Mouse (Mus musculus) midbrain, embryonic 15.5 days (tissue): ENCODE data around the gene Lpxn. TPM values are rescaled to one million over a fixed set of nuclear protein-coding genes. Genes with fewer than 3 reads are reported as not detected.

ENCODE experiments used
- ATAC-seq: fragments of 200-750 bp; cut with Nextera tagmentation; replicated peaks from 2 replicates; pipeline ENCODE4 v1.8.0; 2017; ENCODE audit warnings: moderate TSS enrichment
- H3K27ac ChIP-seq: fragments of 300-500 bp; sonication (generic); 2 replicates; pipeline ENCODE4 v1.5.1; 2015; ENCODE audit warnings: mild to moderate bottlenecking, inconsistent platforms
- H3K27me3 ChIP-seq: fragments of 300-500 bp; sonication (generic); replicated peaks from 2 replicates; pipeline ENCODE4 v1.6.1; 2015; ENCODE audit warnings: inconsistent platforms
- H3K36me3 ChIP-seq: fragments of 300-500 bp; sonication (generic); replicated peaks from 2 replicates; pipeline ENCODE4 v1.6.1; 2015; ENCODE audit warnings: inconsistent platforms
- H3K4me1 ChIP-seq: fragments of 300-500 bp; sonication (generic); 2 replicates; pipeline ENCODE4 v1.6.1; 2015; ENCODE audit warnings: inconsistent platforms
- H3K4me2 ChIP-seq: fragments of 300-500 bp; sonication (generic); 2 replicates; pipeline ENCODE4 v1.6.1; 2015; ENCODE audit warnings: inconsistent platforms, mild to moderate bottlenecking, moderate library complexity
- H3K4me3 ChIP-seq: fragments of 300-500 bp; sonication (generic); 2 replicates; pipeline ENCODE4 v1.5.1; 2015; ENCODE audit warnings: mild to moderate bottlenecking, inconsistent platforms
- H3K9ac ChIP-seq: fragments of 300-500 bp; sonication (generic); 2 replicates; pipeline ENCODE4 v1.6.1; 2015; ENCODE audit warnings: mild to moderate bottlenecking, inconsistent platforms
- H3K9me3 ChIP-seq: fragments of 300-500 bp; sonication (generic); 2 replicates; pipeline ENCODE4 v1.6.1; 2016; ENCODE audit warnings: inconsistent platforms
- WGBS: fragments of 180-500 bp; shearing (Covaris S2); methylation state at CpG from one replicate; pipeline ENCODE4 v1.1.7; 2015; ENCODE audit warnings: mixed read lengths; 5-methylcytosine and 5-hydroxymethylcytosine counted together
- polyA plus RNA-seq: library from polyadenylated mRNA; unstranded; fragments of >200 nt; fragmentation: Nextera tagmentation; extraction: Ambion mirVana; gene quantifications from 2 replicates; pipeline ENCODE4 v1.2.1, GENCODE M21; 2015

Gene Lpxn
- polyA plus RNA-seq, 1 experiment from 2014 or later = 1.0 TPM

DNA sequence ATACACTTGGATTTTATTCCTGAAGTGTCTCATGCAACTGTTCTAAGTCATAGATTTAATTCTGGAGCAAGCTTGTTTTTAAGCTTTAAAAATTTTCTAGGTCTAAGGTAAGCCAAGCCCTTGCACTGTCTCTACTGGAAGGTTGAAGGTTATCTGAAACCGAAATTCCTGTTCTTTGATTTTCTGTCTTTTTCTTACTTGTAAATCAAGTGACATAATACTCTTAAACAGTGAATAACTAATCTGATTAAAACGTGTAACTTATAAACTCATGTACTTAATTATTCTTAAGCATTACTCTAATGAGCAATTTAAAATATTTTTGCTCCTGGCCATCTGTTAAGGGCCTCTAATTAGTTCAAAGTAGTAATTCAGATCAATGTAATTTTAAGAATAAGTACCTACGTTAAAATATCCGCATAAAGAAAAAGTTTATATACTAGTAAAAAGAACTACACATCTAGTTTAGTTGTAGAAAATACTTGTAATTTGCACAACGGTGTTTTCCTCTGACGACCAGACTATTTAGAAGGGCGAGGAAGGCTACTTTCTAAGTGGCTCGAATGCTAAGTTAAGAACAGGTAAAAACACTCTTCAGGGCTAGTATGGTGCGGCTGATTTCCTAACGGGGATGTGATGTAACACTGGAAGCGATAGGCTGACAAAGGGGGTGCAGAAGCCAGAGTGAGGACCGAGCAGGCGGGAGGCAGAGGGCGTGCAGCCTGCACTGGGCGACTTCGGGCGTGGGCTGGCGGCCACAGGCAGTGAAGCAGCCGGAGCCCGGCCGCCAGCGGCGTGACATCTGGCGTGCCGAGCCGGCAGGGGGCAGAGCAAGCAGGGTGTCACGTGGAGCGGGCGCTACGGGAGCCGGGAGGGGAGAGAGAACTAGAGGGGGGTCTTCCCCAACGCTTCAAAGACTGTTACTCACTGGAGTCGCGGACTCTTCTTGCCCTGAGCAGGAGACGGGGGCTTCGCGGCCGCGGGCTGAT lies 1.6 kb upstream of the Lpxn start:
- Histone ChIP-seq H3K9me3 (no peaks in the 10 kb centered on the region), H3K27me3 (no peaks in the 10 kb centered on the region), H3K4me2 (peak overlapping the region; percentile 59), H3K36me3 (no peaks in the 10 kb centered on the region), H3K27ac (peak overlapping the region; percentile 99), H3K9ac (peak overlapping the region; percentile 90), H3K4me3 (peak overlapping the region; percentile 98), H3K4me1 (peaks cover 28% of the 10 kb centered on the region)
- 1% methylated on average over 36 of the region's 39 CpGs for WGBS
- ATAC-seq = peak; percentile 64

DNA sequence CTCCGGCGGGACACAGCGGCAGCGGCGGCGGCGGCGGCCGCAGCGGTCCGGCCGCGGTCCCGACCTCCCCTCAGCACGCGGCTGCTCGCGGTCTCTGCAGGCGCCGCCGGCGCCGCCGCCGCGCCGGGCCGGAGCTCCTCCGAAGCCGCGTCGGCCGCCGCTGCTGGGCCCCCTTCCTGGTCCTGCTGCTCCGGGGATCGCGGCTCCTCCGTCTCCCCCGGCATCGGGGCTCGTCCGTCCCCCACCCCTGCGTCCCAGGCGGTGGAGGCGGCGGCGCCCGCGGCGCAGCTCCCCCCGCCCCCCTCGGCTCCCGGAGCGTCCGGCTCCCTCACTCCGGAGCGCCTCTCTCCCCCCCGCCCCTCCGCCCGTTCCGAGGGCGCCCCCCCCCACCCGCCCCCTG lies 883 bp upstream of the Lpxn start:
- H3K4me3 ChIP-seq = peak overlapping the region; percentile 98
- under 1% methylated on average over 53 of the region's 63 CpGs for WGBS
- H3K27me3 ChIP-seq = no peaks in the 10 kb centered on the region
- peaks cover 28% of the 10 kb centered on the region for H3K4me1 ChIP-seq
- peak overlapping the region; percentile 99 for H3K27ac ChIP-seq
- H3K9me3 ChIP-seq = no peaks in the 10 kb centered on the region
- peak; percentile 51 for ATAC-seq
- no peaks in the 10 kb centered on the region for H3K36me3 ChIP-seq
- H3K4me2 ChIP-seq = peak overlapping the region; percentile 59
- peak overlapping the region; percentile 90 for H3K9ac ChIP-seq

DNA sequence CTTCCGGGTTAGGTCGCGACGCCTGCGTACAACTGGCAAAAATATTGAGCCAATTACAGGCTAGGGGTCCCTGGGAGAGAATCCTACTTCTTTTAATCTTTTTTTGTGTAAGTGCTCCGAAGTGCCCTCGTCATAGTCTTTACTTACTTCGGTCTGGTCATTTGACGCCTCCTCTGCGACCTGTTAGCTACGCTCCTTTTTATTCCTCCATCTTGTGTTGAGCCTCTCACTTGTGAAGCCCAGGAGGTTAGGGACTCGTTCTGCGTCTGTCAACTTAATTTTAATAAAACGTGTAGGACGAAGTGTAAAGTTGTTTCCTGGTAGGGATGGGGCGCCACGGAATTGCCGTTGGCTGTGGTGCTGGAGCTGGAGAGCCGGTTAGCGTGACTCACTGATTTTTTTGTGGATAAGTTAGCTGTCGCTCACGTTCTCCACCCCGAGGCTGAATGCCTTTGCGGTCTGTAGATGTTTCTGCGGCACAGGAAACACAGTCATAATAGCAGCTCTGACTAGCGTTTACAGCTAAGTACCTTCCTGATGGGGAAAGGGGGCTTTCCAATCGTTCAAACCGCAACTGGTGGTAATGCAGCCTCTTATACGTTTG lies 437 bp downstream of the Lpxn start:
- under 1% methylated on average over 29 of the region's 29 CpGs for WGBS
- H3K9me3 ChIP-seq = no peaks in the 10 kb centered on the region

DNA sequence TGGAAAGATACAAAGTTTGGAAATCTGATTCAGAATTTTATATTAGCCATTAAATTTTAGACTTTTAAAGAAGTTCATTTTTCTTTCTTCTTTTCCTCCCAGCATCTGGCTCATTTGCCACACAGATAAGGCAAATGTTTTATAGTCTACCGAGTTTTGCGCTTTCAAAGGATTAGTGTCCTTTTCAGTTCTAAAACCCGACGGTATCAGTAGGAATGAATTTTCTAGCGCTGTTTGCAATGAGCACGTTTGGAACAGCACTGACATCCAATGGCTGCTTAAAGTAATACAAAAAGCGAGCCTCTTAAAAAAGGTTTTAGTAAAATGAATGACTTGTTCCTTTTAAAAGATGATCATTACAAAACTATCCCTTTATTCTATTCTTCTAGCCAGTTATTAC lies 1.1 kb downstream of the Lpxn start:
- Histone ChIP-seq H3K4me3 (peak overlapping the region; percentile 98), H3K36me3 (no peaks in the 10 kb centered on the region), H3K27me3 (no peaks in the 10 kb centered on the region), H3K9ac (peak overlapping the region; percentile 50), H3K4me1 (peaks cover 20% of the 10 kb centered on the region), H3K9me3 (no peaks in the 10 kb centered on the region), H3K4me2 (peak overlapping the region; percentile 76), H3K27ac (peak overlapping the region; percentile 99)
- no peak for ATAC-seq
- WGBS = under 1% methylated on average over 7 of the region's 7 CpGs

More for the DNA sequence above, 437 bp downstream of the Lpxn start:
- Histone ChIP-seq H3K27me3 (no peaks in the 10 kb centered on the region), H3K36me3 (no peaks in the 10 kb centered on the region), H3K9ac (peak overlapping the region; percentile 50), H3K27ac (peak overlapping the region; percentile 99), H3K4me1 (peaks cover 24% of the 10 kb centered on the region), H3K4me3 (peak overlapping the region; percentile 98), H3K4me2 (peak overlapping the region; percentile 76)
- no peak for ATAC-seq

DNA sequence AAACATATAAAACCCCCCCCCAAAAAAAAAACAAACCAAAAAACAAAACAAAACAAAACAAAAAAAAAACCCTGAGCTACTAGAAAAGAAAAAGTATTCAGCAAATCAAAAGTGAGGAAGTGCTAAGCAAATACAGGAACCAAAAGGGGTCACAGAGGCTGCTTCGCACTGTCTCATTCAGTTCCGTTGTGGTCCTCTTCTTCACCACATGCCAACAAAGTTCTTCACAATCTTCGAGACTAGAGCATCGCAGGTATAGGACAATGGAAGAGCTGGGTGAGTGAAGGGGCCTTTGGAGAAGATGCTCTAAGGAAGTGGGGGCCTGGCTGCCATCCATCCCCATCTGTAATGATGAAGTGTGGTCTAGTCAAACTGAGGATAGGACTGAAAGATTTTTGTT lies 2.4 kb downstream of the Lpxn start:
- Histone ChIP-seq H3K27me3 (no peaks in the 10 kb centered on the region), H3K27ac (no peak overlapping the region), H3K36me3 (no peaks in the 10 kb centered on the region), H3K9ac (no peak overlapping the region), H3K4me2 (no peak overlapping the region), H3K4me3 (no peak overlapping the region), H3K9me3 (no peaks in the 10 kb centered on the region), H3K4me1 (peaks cover 14% of the 10 kb centered on the region)
- ATAC-seq = no peak
- 78% methylated on average over 4 of the region's 4 CpGs for WGBS

DNA sequence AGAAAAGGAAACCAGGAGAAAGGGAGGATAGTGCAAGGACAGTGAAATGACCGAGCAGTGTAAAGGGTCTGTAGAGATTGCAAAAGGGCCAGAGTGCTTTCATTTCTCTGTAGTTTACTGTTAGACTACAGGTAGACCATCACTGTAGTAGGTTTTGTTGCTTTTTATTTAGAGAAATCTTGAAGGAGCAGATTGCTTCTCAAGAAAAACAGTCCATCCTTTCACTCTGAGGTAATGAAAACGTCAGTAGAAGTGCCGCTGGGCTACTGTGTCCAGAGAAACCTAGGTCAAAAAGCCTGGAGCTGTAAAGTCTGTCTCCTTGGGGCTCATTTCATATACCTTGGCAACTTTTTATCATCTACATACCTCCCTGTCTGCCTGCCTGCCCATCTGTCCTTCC lies 3.1 kb downstream of the Lpxn start:
- Histone ChIP-seq H3K4me1 (peaks cover 9% of the 10 kb centered on the region; the same call in 1 of the 2 replicates), H3K36me3 (no peaks in the 10 kb centered on the region)
- no peak for ATAC-seq

DNA sequence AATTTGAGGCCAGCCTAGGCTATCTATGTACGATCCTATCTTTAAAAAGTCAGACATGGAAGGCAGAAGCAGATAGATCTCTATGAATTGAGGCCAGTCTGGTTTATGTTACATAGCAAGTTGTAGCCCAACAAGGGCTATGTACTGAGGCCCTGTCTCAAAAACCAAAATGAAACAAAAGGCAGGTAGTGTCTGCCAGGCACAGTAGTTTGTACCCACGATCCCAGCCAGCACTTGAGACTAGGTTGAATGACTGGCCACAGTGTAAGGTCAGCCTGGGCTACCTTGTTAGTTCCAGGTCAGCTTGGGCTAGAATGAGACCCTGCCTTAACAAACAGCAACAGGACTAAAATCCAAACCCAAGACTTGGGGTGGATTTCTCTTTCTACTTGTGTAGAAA lies 4.6 kb downstream of the Lpxn start:
- Histone ChIP-seq H3K9me3 (no peaks in the 10 kb centered on the region), H3K4me1 (peaks cover 9% of the 10 kb centered on the region; the same call in 1 of the 2 replicates), H3K36me3 (no peaks in the 10 kb centered on the region), H3K27ac (no peak overlapping the region), H3K27me3 (no peaks in the 10 kb centered on the region), H3K4me3 (no peak overlapping the region), H3K9ac (no peak overlapping the region), H3K4me2 (no peak overlapping the region)
- 81% methylated on average over 2 of the region's 2 CpGs for WGBS
- ATAC-seq = no peak

More for the DNA sequence above, 3.1 kb downstream of the Lpxn start:
- H3K9ac ChIP-seq = no peak overlapping the region
- no peak overlapping the region for H3K4me2 ChIP-seq
- H3K4me3 ChIP-seq = no peak overlapping the region
- no peaks in the 10 kb centered on the region for H3K27me3 ChIP-seq
- H3K9me3 ChIP-seq = no peaks in the 10 kb centered on the region
- no peak overlapping the region for H3K27ac ChIP-seq
- WGBS = 95% methylated on average over 3 of the region's 3 CpGs

DNA sequence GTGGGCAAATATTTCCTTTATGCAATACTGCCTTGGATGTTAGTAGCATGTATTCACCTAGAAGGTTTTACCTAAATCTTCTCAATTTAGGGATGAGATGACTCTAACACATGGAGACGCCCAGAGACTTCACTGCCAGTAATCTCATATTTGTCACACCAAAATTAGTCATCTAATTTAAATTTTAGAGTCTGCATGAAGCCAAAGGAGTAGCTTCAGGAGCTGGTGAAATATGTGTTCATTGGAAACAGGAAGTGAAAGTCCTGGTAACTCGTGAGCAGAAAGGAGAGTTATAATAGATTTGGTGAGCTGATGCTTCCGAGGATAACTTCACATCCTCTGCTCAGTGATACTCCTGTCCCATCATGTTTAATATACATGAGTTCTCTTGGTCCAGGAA lies 5.1 kb downstream of the Lpxn start:
- Histone ChIP-seq H3K4me2 (no peak overlapping the region), H3K27ac (no peak overlapping the region), H3K36me3 (no peaks in the 10 kb centered on the region), H3K4me3 (no peak overlapping the region), H3K9me3 (no peaks in the 10 kb centered on the region), H3K4me1 (peaks cover 9% of the 10 kb centered on the region; the same call in 1 of the 2 replicates), H3K9ac (no peak overlapping the region), H3K27me3 (no peaks in the 10 kb centered on the region)
- 81% methylated on average over 3 of the region's 3 CpGs for WGBS
- no peak for ATAC-seq

DNA sequence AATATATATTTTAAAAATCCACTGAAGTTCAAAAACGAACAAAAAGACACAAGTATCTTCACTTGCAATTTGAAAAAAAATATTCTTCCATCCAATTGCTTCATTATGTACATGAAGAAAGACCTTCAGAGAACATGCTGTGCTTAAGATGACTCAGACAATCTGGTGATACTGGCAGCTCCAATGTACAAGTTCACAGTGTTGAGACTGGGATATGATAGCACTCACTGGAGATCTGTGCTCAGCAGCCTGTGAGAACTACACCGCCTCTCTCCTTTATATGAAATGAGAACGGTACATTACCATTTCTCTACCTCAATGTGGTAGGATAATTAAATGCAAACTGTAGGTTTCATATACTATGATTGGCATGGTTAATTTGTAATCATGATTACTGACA lies 6.8 kb downstream of the Lpxn start:
- Histone ChIP-seq H3K9me3 (no peaks in the 10 kb centered on the region), H3K4me2 (no peak overlapping the region), H3K9ac (no peak overlapping the region), H3K27ac (no peak overlapping the region), H3K4me3 (no peak overlapping the region), H3K36me3 (no peaks in the 10 kb centered on the region), H3K4me1 (no peaks in the 10 kb centered on the region), H3K27me3 (no peaks in the 10 kb centered on the region)
- ATAC-seq = no peak
- 80% methylated on average over 3 of the region's 3 CpGs for WGBS

DNA sequence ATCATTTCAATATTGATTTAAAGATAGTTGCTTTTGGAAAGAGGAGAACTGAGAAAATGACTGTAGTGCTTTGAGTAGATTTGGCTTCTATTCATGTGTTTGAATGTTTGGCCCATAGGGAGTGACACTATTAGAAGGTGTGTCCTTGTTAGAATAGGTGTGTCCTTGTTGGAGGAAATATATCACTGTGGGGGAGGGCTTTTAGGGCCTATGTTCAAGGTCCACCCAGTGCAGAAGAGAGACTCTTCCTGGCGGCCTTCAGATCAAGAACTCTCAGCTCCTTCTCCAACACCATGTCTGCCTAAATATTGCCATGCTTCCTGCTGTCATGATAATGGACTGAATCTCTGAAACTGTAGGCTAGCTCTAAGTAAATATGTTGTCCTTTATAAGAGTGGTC lies 8.2 kb downstream of the Lpxn start:
- Histone ChIP-seq H3K4me2 (no peak overlapping the region), H3K9ac (no peak overlapping the region), H3K36me3 (no peaks in the 10 kb centered on the region), H3K4me3 (no peak overlapping the region), H3K27me3 (no peaks in the 10 kb centered on the region), H3K27ac (no peak overlapping the region), H3K9me3 (no peaks in the 10 kb centered on the region), H3K4me1 (no peaks in the 10 kb centered on the region)
- ATAC-seq = no peak
- WGBS = 91% methylated on average over 1 of the region's 1 CpGs

DNA sequence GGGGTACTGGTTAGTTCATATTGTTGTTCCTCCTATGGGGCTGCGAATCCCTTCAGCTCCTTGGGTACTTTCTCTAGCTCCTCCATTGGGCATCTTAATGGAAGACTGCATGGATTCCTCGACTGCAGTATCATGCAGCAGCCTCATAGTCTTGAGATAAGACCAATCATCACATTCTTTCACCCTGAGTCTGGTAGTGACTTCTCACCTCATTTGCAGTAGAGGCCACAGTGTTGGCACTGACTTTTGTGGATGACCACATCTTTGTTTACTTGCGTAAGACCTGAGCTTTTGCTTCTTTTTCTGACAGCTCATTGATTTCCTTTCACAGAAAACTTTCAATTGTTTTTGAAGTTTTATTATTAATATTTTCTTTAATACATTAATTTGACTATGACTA lies 9.7 kb downstream of the Lpxn start:
- no peaks in the 10 kb centered on the region for H3K27me3 ChIP-seq
- H3K27ac ChIP-seq = no peak overlapping the region
- no peak overlapping the region for H3K4me3 ChIP-seq
- no peak overlapping the region for H3K9ac ChIP-seq
- H3K4me1 ChIP-seq = no peaks in the 10 kb centered on the region
- no peaks in the 10 kb centered on the region for H3K36me3 ChIP-seq
- no peaks in the 10 kb centered on the region for H3K9me3 ChIP-seq
- 86% methylated on average over 3 of the region's 3 CpGs for WGBS
- ATAC-seq = no peak
- no peak overlapping the region for H3K4me2 ChIP-seq

DNA sequence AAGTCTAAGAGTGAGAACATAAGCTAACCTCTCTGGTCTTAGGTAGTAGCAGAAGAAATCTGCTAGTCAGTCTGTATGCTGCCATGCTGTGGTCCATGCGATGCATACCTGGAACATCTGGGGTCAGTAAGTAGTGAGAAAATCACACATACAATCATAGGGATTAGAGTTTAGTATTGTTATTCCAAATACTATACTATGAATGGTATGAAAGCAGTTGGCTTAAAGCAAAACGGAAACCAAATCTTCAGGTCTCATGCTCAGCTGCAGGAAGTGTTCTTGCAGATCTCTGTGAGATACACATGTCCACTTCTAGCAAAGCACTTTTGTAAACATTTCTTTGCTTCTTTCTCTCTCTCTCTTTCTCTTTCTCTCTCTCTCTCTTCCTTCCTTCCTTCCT lies 10.2 kb downstream of the Lpxn start:
- H3K36me3 ChIP-seq = no peaks in the 10 kb centered on the region
- H3K4me2 ChIP-seq = no peak overlapping the region
- no peak overlapping the region for H3K4me3 ChIP-seq
- no peaks in the 10 kb centered on the region for H3K4me1 ChIP-seq
- H3K9ac ChIP-seq = no peak overlapping the region
- WGBS = 72% methylated on average over 2 of the region's 2 CpGs
- H3K27me3 ChIP-seq = no peaks in the 10 kb centered on the region
- H3K9me3 ChIP-seq = no peaks in the 10 kb centered on the region
- no peak overlapping the region for H3K27ac ChIP-seq
- ATAC-seq = no peak
